Mouse (Mus musculus) intestine, postnatal 0 days (tissue): ENCODE results near the gene Mrpl21. TPM values are rescaled to one million over a fixed set of nuclear protein-coding genes. Genes with fewer than 3 reads are reported as not detected.

ENCODE experiments used
- ATAC-seq: fragments of 200-750 bp; cut with Nextera tagmentation; 2 replicates; pipeline ENCODE4 v1.8.0; 2017; ENCODE audit warnings: mild to moderate bottlenecking, moderate TSS enrichment, moderate library complexity
- H3K27ac ChIP-seq: fragments of 300-500 bp; sonication (generic); 2 replicates; pipeline ENCODE4 v1.5.1; 2014; ENCODE audit warnings: mild to moderate bottlenecking, low read depth, low read length, moderate library complexity
- H3K27me3 ChIP-seq: fragments of 300-500 bp; sonication (generic); replicated peaks from 2 replicates; pipeline ENCODE4 v1.6.1; 2014; ENCODE audit warnings: low read length, mixed read lengths; ENCODE audit not compliant: control insufficient read depth, insufficient read depth
- H3K36me3 ChIP-seq: fragments of 300-500 bp; sonication (generic); 2 replicates; pipeline ENCODE4 v1.6.1; 2014; ENCODE audit warnings: mild to moderate bottlenecking, moderate library complexity; ENCODE audit not compliant: control insufficient read depth, insufficient read depth
- H3K4me1 ChIP-seq: fragments of 300-500 bp; sonication (generic); replicated peaks from 2 replicates; pipeline ENCODE4 v1.6.1; 2014; ENCODE audit warnings: antibody characterized with exemption, low read length, mixed read lengths; ENCODE audit not compliant: control insufficient read depth, insufficient read depth
- H3K4me2 ChIP-seq: fragments of 300-500 bp; sonication (generic); replicated peaks from 2 replicates; pipeline ENCODE4 v1.6.1; 2014; ENCODE audit warnings: low read depth, mild to moderate bottlenecking, moderate library complexity
- H3K4me3 ChIP-seq: fragments of 300-500 bp; sonication (generic); 2 replicates; pipeline ENCODE4 v1.5.1; 2014; ENCODE audit warnings: low read depth, low read length
- H3K9ac ChIP-seq: fragments of 300-500 bp; sonication (generic); 2 replicates; pipeline ENCODE4 v1.6.1; 2014; ENCODE audit warnings: mild to moderate bottlenecking, low read depth, low read length
- H3K9me3 ChIP-seq: fragments of 300-500 bp; sonication (generic); 2 replicates; pipeline ENCODE4 v1.6.1; 2016; ENCODE audit warnings: mixed run types; ENCODE audit not compliant: control insufficient read depth
- CTCF ChIP-seq: sonication (generic); IDR thresholded peaks from 2 replicates; pipeline ENCODE4 v1.5.1; 2016; ENCODE audit warnings: low read depth, mild to moderate bottlenecking, control low read depth, antibody characterized with exemption, moderate library complexity
- WGBS: fragments of 180-500 bp; shearing (Covaris S2); extraction: QIAGEN DNeasy Blood & Tissue Kit; methylation state at CpG from one replicate; pipeline ENCODE4 v1.1.7; 2014; 5-methylcytosine and 5-hydroxymethylcytosine counted together
- polyA plus RNA-seq: library from polyadenylated mRNA; unstranded; fragments of >200 nt; fragmentation: Nextera tagmentation; extraction: Ambion mirVana; gene quantifications from 2 replicates; pipeline ENCODE4 v1.2.1, GENCODE M21; 2015

The Mrpl21 gene
- polyA plus RNA-seq, 1 experiment from 2014 or later, result 75.1 TPM

DNA sequence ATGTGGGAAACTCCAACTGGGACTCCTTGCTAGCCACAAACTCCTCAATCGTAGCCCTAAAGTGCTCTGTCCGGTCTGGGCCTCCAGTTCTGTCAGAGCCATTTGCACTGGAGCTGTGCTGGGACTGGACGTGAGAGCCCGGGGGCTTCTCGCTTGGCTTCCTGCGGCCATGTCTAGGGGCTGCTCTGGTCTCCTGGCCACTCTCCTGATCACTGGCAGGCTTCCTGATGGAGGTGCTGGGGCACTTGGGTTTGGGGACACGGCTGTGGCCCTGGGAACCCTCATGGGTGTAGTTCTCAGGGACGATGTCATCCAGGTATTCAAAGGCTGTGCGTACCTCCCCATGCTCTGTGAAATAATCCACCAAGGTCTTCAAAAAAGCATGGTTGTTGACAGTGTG, 17.5 kb upstream of the Mrpl21 start:
- Histone ChIP-seq H3K27ac (no peak overlapping the region), H3K9ac (no peak overlapping the region), H3K36me3 (peaks cover 90% of the 10 kb centered on the region), H3K4me1 (no peaks in the 10 kb centered on the region), H3K4me2 (no peak overlapping the region), H3K4me3 (no peak overlapping the region), H3K9me3 (no peaks in the 10 kb centered on the region), H3K27me3 (no peaks in the 10 kb centered on the region)
- WGBS, result 96% methylated on average over 9 of the region's 9 CpGs
- no peak for TF ChIP-seq CTCF
- ATAC-seq, result no peak

GRCm38 (mm10) chr19:3266136-3266535, 16.6 kb upstream of the Mrpl21 start:
- H3K4me3 ChIP-seq, result no peak overlapping the region
- no peak overlapping the region for H3K27ac ChIP-seq
- H3K9me3 ChIP-seq, result no peaks in the 10 kb centered on the region
- no peaks in the 10 kb centered on the region for H3K27me3 ChIP-seq
- no peak overlapping the region for H3K9ac ChIP-seq
- no peaks in the 10 kb centered on the region for H3K4me1 ChIP-seq
- no peak for ATAC-seq
- TF ChIP-seq CTCF, result no peak
- WGBS, result 74% methylated on average over 5 of the region's 5 CpGs
- H3K4me2 ChIP-seq, result no peak overlapping the region
- peaks cover 90% of the 10 kb centered on the region for H3K36me3 ChIP-seq

DNA sequence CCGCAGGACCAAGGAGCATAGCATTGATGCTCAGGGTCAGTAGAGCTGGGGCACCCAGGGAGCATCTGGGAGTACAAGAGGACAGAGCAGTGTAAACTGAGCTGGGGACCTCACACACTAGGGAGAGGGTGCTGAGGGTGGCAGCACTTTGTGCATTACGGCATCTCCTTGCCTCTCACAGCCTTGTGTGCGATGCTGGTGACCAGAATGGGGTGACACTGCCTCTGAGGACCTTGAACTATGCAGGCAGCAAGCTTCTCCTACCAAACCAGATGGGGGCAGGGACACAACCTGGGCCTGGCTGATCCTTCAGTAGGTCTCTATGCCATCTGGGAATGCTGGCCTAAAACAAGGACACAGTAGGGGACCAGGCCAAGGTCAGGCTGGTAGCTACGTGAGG, 16.0 kb upstream of the Mrpl21 start:
- ATAC-seq, result no peak
- H3K9ac ChIP-seq, result no peak overlapping the region
- no peak overlapping the region for H3K4me3 ChIP-seq
- H3K27me3 ChIP-seq, result no peaks in the 10 kb centered on the region
- H3K36me3 ChIP-seq, result peaks cover 90% of the 10 kb centered on the region
- no peak overlapping the region for H3K4me2 ChIP-seq
- no peaks in the 10 kb centered on the region for H3K4me1 ChIP-seq
- H3K9me3 ChIP-seq, result no peaks in the 10 kb centered on the region
- no peak for TF ChIP-seq CTCF
- H3K27ac ChIP-seq, result no peak overlapping the region
- 99% methylated on average over 4 of the region's 4 CpGs for WGBS

DNA sequence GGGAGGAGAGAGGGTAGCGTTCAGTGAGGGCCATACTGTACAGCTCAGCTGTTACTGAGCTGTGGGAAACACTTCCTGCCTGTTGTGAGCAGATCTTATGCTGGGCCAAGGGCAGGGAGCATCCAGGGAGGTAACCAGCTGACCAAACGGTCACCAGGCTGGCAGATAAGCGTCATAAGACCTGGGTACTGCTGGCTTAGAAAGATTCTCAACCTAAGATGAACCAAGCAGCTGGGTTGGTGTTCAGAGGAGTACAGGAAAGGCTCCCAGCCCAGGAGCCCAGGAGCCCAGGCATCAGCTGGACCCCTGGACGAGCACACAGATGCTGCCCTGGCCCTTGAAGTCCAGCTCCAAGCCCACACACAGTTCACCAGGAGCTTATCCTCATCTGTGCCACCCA, 15.4 kb upstream of the Mrpl21 start:
- no peaks in the 10 kb centered on the region for H3K9me3 ChIP-seq
- no peak overlapping the region for H3K9ac ChIP-seq
- peaks cover 91% of the 10 kb centered on the region for H3K36me3 ChIP-seq
- no peaks in the 10 kb centered on the region for H3K27me3 ChIP-seq
- H3K4me3 ChIP-seq, result no peak overlapping the region
- H3K27ac ChIP-seq, result no peak overlapping the region
- H3K4me1 ChIP-seq, result no peaks in the 10 kb centered on the region
- no peak for ATAC-seq
- TF ChIP-seq CTCF, result no peak
- no peak overlapping the region for H3K4me2 ChIP-seq
- WGBS, result 87% methylated on average over 4 of the region's 4 CpGs

- H3K9ac ChIP-seq, result no peak overlapping the region
- TF ChIP-seq CTCF, result no peak
- H3K27ac ChIP-seq, result no peak overlapping the region
- peaks cover 94% of the 10 kb centered on the region for H3K36me3 ChIP-seq
- H3K9me3 ChIP-seq, result no peaks in the 10 kb centered on the region
- H3K27me3 ChIP-seq, result no peaks in the 10 kb centered on the region
- H3K4me3 ChIP-seq, result no peak overlapping the region
- no peak overlapping the region for H3K4me2 ChIP-seq
- 94% methylated on average over 17 of the region's 17 CpGs for WGBS
- H3K4me1 ChIP-seq, result no peaks in the 10 kb centered on the region
- no peak for ATAC-seq
Observed at GRCm38 (mm10) chr19:3268218-3268980, 14.3 kb upstream of the Mrpl21 start.

GRCm38 (mm10) chr19:3269279-3269678, 13.4 kb upstream of the Mrpl21 start:
- TF ChIP-seq CTCF, result no peak
- no peak overlapping the region for H3K4me2 ChIP-seq
- H3K27ac ChIP-seq, result no peak overlapping the region
- no peaks in the 10 kb centered on the region for H3K27me3 ChIP-seq
- H3K36me3 ChIP-seq, result peaks cover 94% of the 10 kb centered on the region
- ATAC-seq, result no peak
- H3K4me1 ChIP-seq, result no peaks in the 10 kb centered on the region
- WGBS, result 92% methylated on average over 9 of the region's 9 CpGs
- H3K4me3 ChIP-seq, result no peak overlapping the region
- H3K9ac ChIP-seq, result no peak overlapping the region
- no peaks in the 10 kb centered on the region for H3K9me3 ChIP-seq
